In the genomic region with DNA sequence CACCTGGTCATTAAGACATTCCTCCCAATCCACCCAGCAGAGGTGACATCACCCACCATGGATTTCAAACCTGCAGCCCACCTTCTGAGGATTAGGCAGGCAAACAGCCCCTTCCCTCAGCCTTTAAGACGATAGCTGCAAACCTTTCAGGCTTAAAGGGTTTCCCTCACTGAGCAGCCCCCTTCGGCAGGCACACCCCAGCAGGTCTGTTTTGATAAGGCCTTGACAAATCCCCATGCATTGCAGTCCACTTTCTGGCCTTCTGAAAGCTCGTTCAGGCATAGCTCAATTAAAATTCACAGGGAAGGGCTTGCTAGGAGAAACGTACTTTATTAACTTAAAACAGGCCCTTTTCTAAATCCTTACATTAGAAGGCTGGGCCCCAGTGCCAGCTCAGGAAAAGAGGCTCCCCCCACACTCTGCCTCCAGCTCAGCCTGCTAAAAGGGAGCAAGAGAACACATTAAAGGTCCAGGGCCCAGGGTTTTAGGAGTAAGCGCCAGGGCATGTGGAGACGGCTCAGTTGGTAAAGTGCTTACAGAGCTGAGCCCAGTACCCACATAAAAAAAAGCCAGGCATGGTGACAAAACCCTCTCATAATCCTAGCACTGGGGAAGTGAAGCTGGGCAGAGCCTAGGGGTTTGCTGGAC, we compare ENCODE assay signal across 14 mouse cellular contexts. TPM values are rescaled to one million over a fixed set of nuclear protein-coding genes. Genes with fewer than 3 reads are reported as not detected.
A peak's percentile ranks its signal among the peaks of the same experiment; 100 is the strongest.
DNase-seq lines count a peak whose midpoint lies in the region; ATAC-seq and TF ChIP-seq lines count a peak whose summit lies in the region.
"Had no signal": no experiment of that assay in that cellular context is flagged by ENCODE, and none has a peak within 500 bp of the region (broad histone marks: within the 10 kb centered on the region; RNA-seq: fewer than 3 reads in every experiment).

No protein-coding gene starts in this region.

- TF ChIP-seq CTCF in stomach, postnatal 0 days (IDR thresholded peaks at IDR 0.05; ENCODE audit: low read depth), result no peak

- H3K4me1 ChIP-seq in heart, embryonic 16.5 days (ENCODE audit: control insufficient read depth, insufficient read depth, low read length), result peaks cover 75% of the 10 kb centered on the region
- H3K4me1 ChIP-seq in stomach, embryonic 15.5 days, result peaks cover 34% of the 10 kb centered on the region
- 0 out of 2 replicates have a peak, but pooled peaks cover 2% of the 10 kb centered on the region for H3K4me1 ChIP-seq in stomach, postnatal 0 days (replicated peaks; ENCODE audit: control insufficient read depth, insufficient read depth)
- H3K4me1 ChIP-seq in forebrain, embryonic 15.5 days, result peaks cover 28% of the 10 kb centered on the region

- no peak overlapping the region for H3K27ac ChIP-seq in heart, embryonic 16.5 days (ENCODE audit: low read length)
- H3K27ac ChIP-seq in stomach, embryonic 15.5 days, result 0 out of 2 replicates have a peak overlapping the region, but pooled peaks have one; percentile 21
- H3K27ac ChIP-seq in stomach, postnatal 0 days (replicated peaks), result no peak overlapping the region
- 0 out of 2 replicates have a peak overlapping the region, but pooled peaks have one; percentile 11 for H3K27ac ChIP-seq in forebrain, embryonic 15.5 days (replicated peaks)
- H3K27ac ChIP-seq: intestine, embryonic 15.5 days; layer of hippocampus, adult 2 months; lung, embryonic 15.5 days had no signal

- WGBS in heart, embryonic 16.5 days, result 59% methylated on average over 6 of the region's 6 CpGs
- WGBS in stomach, embryonic 15.5 days, result 53% methylated on average over 6 of the region's 6 CpGs
- 58% methylated on average over 6 of the region's 6 CpGs for WGBS in stomach, postnatal 0 days
- 9% methylated on average over 6 of the region's 6 CpGs for WGBS in forebrain, embryonic 15.5 days

- no peak for DNase-seq in heart, adult 18-20 months
- DNase-seq in stomach, postnatal 0 days (ENCODE audit: low spot score), result no peak
- no peak for DNase-seq in T-cell, adult 2 months (ENCODE audit: low spot score)
- DNase-seq in embryo, embryonic 9.5 days (ENCODE audit: extremely low spot score), result no peak
- DNase-seq: adrenal gland, adult 2 months; heart, postnatal 10 days had no signal

- H3K9me3 ChIP-seq in heart, embryonic 16.5 days (replicated peaks; ENCODE audit: control insufficient read depth, low read length), result no peaks in the 10 kb centered on the region
- no peaks in the 10 kb centered on the region for H3K9me3 ChIP-seq in stomach, embryonic 15.5 days
- H3K9me3 ChIP-seq in stomach, postnatal 0 days (ENCODE audit: control insufficient read depth, low read length), result no peaks in the 10 kb centered on the region
- no peaks in the 10 kb centered on the region for H3K9me3 ChIP-seq in forebrain, embryonic 15.5 days
- H3K9me3 ChIP-seq: intestine, embryonic 15.5 days; lung, embryonic 15.5 days had no signal

- peak overlapping the region; percentile 53 for H3K9ac ChIP-seq in heart, embryonic 16.5 days (ENCODE audit: low read length)
- H3K9ac ChIP-seq in stomach, embryonic 15.5 days, result no peak overlapping the region
- no peak overlapping the region for H3K9ac ChIP-seq in stomach, postnatal 0 days (ENCODE audit: low read length)
- no peak overlapping the region for H3K9ac ChIP-seq in forebrain, embryonic 15.5 days (replicated peaks)
- H3K9ac ChIP-seq: intestine, embryonic 15.5 days; lung, embryonic 15.5 days had no signal

- no peaks in the 10 kb centered on the region for H3K27me3 ChIP-seq in heart, embryonic 16.5 days (ENCODE audit: control insufficient read depth, insufficient read depth, low read length)
- H3K27me3 ChIP-seq in stomach, embryonic 15.5 days (replicated peaks), result no peaks in the 10 kb centered on the region
- no peaks in the 10 kb centered on the region for H3K27me3 ChIP-seq in stomach, postnatal 0 days (ENCODE audit: control insufficient read depth, insufficient read depth, low read length)
- H3K27me3 ChIP-seq in forebrain, embryonic 15.5 days, result no peaks in the 10 kb centered on the region
- H3K27me3 ChIP-seq: CH12.LX; intestine, embryonic 15.5 days had no signal

- TF ChIP-seq EP300 in stomach, postnatal 0 days (optimal IDR thresholded peaks at IDR 0.05), result no peak

- no peak for ATAC-seq in heart, embryonic 16.5 days (replicated peaks; ENCODE audit: extremely low read depth, insufficient read depth, low FRiP score)
- ATAC-seq in stomach, embryonic 15.5 days (ENCODE audit: insufficient read depth, low FRiP score, low read depth), result no peak
- no peak for ATAC-seq in stomach, postnatal 0 days (ENCODE audit: low FRiP score, low TSS enrichment)
- ATAC-seq in forebrain, embryonic 15.5 days (replicated peaks), result no peak
- ATAC-seq in frontal cortex, adult (ENCODE audit: low TSS enrichment), result no peak
- ATAC-seq: intestine, embryonic 15.5 days had no signal

- no peak overlapping the region for H3K4me3 ChIP-seq in heart, embryonic 16.5 days (ENCODE audit: low read length)
- no peak overlapping the region for H3K4me3 ChIP-seq in stomach, embryonic 15.5 days (replicated peaks)
- H3K4me3 ChIP-seq in stomach, postnatal 0 days (ENCODE audit: low read depth, low read length), result no peak overlapping the region
- no peak overlapping the region for H3K4me3 ChIP-seq in forebrain, embryonic 15.5 days
- H3K4me3 ChIP-seq: intestine, embryonic 15.5 days; layer of hippocampus, adult 2 months; lung, embryonic 15.5 days had no signal

- no peak overlapping the region for H3K4me2 ChIP-seq in heart, embryonic 16.5 days (ENCODE audit: low read depth, low read length)
- H3K4me2 ChIP-seq in stomach, embryonic 15.5 days, result no peak overlapping the region
- no peak overlapping the region for H3K4me2 ChIP-seq in stomach, postnatal 0 days (replicated peaks; ENCODE audit: low read depth)
- no peak overlapping the region for H3K4me2 ChIP-seq in forebrain, embryonic 15.5 days (replicated peaks)

- H3K36me3 ChIP-seq in heart, embryonic 16.5 days (ENCODE audit: control insufficient read depth, insufficient read depth), result no peaks in the 10 kb centered on the region
- no peaks in the 10 kb centered on the region for H3K36me3 ChIP-seq in stomach, embryonic 15.5 days
- no peaks in the 10 kb centered on the region for H3K36me3 ChIP-seq in stomach, postnatal 0 days (ENCODE audit: control insufficient read depth, insufficient read depth, low read length)
- H3K36me3 ChIP-seq in forebrain, embryonic 15.5 days, result no peaks in the 10 kb centered on the region
- H3K36me3 ChIP-seq: intestine, embryonic 15.5 days; lung, embryonic 15.5 days had no signal

RNA-seq across cellular contexts. Expression of gene Nfatc2, which starts 20.1 kb away (rescaled TPM):
- polyA plus RNA-seq in heart, embryonic 16.5 days (2015; fragmentation: Nextera tagmentation; extraction: Ambion mirVana), result 10.0 and 10.9 TPM in 2 replicates
- 10 to 100 TPM in 1 of 2 experiments, 1 to 10 TPM in 1; 8.7 to 10.1 TPM for total RNA-seq in heart, adult 18-20 months (2021)
- polyA plus RNA-seq in stomach, embryonic 15.5 days (2015; fragmentation: Nextera tagmentation; extraction: Ambion mirVana), result 3.6 and 3.9 TPM in 2 replicates
- polyA plus RNA-seq in stomach, postnatal 0 days (2015; fragmentation: Nextera tagmentation; extraction: Ambion mirVana), result 2.0 and 2.2 TPM in 2 replicates
- 1.9 TPM in 2 replicates for polyA plus RNA-seq in forebrain, embryonic 15.5 days (2015; fragmentation: Nextera tagmentation; extraction: Ambion mirVana)

Comparison
In these comparisons a context has a peak if more than half of its experiments do, and no peak if none do; other contexts are left out.
1. H3K27ac ChIP-seq: peak in stomach, embryonic 15.5 days (single experiment) and forebrain, embryonic 15.5 days (single experiment); none in heart, embryonic 16.5 days (single experiment) and stomach, postnatal 0 days (single experiment).